Mouse (Mus musculus): ENCODE measurements around the gene Sel1l3. TPM values are rescaled to one million over a fixed set of nuclear protein-coding genes. Genes with fewer than 3 reads are reported as not detected.

Gene Sel1l3
- polyA plus RNA-seq, 1 experiment from 2014 or later = 0.76 TPM

DNA sequence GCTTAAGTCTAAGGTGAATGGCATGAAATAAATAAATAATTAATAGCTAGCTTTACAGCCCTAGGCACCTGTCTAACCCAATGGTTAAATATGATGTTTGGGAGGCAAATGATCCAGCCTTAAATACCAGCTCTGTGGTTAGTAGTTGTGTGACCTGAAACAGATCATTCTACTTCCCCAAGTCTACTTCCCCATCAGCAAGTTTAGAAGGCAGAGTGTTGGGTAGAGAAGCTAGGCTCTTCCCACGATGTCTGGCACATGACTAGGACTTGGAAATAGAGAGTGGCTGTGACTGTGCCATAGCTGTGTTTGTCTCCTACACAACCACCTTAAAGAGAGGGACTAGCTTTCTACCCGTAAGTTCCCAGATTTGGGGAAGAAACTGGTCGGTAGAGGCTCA is 18.9 kb downstream of the Sel1l3 start:
- H3K36me3 ChIP-seq = no peaks in the 10 kb centered on the region
- H3K9me3 ChIP-seq (replicated peaks) = no peaks in the 10 kb centered on the region
- no peaks in the 10 kb centered on the region for H3K27me3 ChIP-seq
- H3K4me1 ChIP-seq (replicated peaks) = 0 out of 2 replicates have a peak, but pooled peaks cover 2% of the 10 kb centered on the region
- no peak overlapping the region for H3K9ac ChIP-seq
- H3K27ac ChIP-seq = no peak overlapping the region
- no peak overlapping the region for H3K4me2 ChIP-seq
- 77% methylated on average over 3 of the region's 3 CpGs for WGBS
- ATAC-seq (replicated peaks; ENCODE audit: insufficient number of reproducible peaks, insufficient read depth, low FRiP score, low read depth) = no peak
- no peak overlapping the region for H3K4me3 ChIP-seq

DNA sequence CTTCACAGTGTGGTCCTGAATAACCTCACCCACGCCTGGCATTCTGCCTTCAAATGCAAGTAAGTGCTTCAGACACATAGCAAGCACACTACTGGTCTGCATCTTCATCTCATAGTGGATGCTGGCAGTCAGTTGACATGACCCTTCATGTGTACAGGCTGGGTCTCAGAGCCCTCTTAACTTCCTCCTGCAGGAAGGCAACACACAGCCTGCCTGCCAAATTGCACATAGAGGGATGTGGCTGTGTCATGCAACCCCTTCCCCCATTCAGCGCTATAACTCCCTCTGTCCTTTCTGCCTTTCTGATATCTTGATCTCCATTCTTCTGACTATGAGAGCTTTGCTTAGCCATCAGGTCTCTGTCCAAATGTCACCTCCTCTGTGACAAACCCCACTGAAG is 19.3 kb downstream of the Sel1l3 start:
- Histone ChIP-seq H3K36me3 (no peaks in the 10 kb centered on the region), H3K27ac (no peak overlapping the region), H3K4me3 (no peak overlapping the region), H3K9ac (no peak overlapping the region), H3K27me3 (no peaks in the 10 kb centered on the region), H3K9me3 (replicated peaks) (no peaks in the 10 kb centered on the region), H3K4me2 (no peak overlapping the region), H3K4me1 (replicated peaks) (0 out of 2 replicates have a peak, but pooled peaks cover 2% of the 10 kb centered on the region)
- no peak for ATAC-seq (replicated peaks; ENCODE audit: insufficient number of reproducible peaks, insufficient read depth, low FRiP score, low read depth)
- 72% methylated on average over 2 of the region's 2 CpGs for WGBS

DNA sequence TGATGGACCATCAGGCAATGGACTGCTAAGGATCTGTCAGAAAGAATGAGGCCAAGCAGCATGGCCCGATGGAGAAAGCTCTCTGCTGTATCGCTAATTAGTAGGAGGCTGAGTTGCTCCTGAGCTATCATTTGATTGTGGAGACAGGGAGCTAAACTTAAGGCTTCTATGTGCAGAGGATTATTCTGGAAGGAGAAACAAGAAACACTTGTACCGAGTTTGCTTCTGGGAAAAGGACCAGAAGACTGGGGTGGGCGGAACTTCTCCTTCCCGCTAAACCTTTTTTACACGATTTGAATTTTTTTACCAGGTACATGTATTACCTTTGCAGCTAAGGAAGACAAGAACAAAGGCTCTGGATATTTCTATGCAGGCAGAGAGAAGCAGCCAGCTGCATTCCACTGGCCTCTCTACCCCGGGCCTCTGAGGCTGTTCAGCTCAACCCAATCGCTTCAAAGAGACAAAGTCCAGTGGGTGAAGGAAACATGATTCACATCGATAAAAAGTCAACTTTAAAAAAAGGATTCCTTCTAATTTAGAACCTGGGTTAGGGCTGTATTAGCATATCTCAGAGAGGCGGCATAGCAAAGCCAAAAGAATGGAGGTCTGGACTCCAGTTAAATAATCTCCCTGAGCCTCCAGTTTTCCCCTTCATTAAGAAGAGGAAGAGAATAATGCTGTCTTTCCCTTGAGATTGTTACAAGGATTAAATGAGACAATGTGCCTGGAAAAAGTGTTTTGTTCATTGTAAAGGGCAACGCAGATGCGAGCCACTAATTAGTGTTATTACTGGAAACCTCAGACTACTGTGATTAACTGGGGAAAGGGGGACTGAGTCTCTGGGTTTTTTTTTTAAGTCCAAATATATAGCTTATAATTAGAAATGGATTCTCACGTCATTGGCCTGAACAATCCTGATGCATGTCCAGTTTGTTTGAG is 20.4 kb downstream of the Sel1l3 start:
- Histone ChIP-seq H3K27me3 (no peaks in the 10 kb centered on the region), H3K9me3 (replicated peaks) (no peaks in the 10 kb centered on the region), H3K36me3 (no peaks in the 10 kb centered on the region), H3K27ac (no peak overlapping the region), H3K9ac (no peak overlapping the region), H3K4me2 (no peak overlapping the region), H3K4me3 (no peak overlapping the region), H3K4me1 (replicated peaks) (0 out of 2 replicates have a peak, but pooled peaks cover 2% of the 10 kb centered on the region)
- ATAC-seq (replicated peaks; ENCODE audit: insufficient number of reproducible peaks, insufficient read depth, low FRiP score, low read depth) = no peak
- 77% methylated on average over 13 of the region's 13 CpGs for WGBS

DNA sequence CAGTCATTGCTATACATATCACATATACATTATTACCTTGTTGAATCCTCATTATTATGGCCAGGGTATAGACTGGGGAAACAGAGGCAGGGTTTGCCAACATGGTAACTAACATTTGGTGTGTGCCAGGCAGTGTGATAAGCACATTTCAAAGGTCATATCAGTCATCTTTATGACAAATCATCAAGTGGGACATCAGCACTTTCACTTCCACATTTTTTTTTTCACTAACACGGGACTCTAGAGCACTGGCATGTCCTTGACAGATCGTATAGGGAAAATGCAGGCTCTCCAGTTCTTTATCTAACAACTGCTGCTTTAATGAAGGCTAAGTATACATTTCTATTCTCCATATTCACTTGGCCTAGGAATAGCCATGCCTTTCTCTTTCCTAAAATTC is 25.1 kb downstream of the Sel1l3 start:
- Histone ChIP-seq H3K4me3 (no peak overlapping the region), H3K27me3 (no peaks in the 10 kb centered on the region), H3K4me2 (no peak overlapping the region), H3K9ac (no peak overlapping the region), H3K36me3 (no peaks in the 10 kb centered on the region), H3K27ac (no peak overlapping the region), H3K4me1 (replicated peaks) (no peaks in the 10 kb centered on the region), H3K9me3 (replicated peaks) (no peaks in the 10 kb centered on the region)
- ATAC-seq (replicated peaks; ENCODE audit: insufficient number of reproducible peaks, insufficient read depth, low FRiP score, low read depth) = no peak
- WGBS = 51% methylated on average over 2 of the region's 2 CpGs

DNA sequence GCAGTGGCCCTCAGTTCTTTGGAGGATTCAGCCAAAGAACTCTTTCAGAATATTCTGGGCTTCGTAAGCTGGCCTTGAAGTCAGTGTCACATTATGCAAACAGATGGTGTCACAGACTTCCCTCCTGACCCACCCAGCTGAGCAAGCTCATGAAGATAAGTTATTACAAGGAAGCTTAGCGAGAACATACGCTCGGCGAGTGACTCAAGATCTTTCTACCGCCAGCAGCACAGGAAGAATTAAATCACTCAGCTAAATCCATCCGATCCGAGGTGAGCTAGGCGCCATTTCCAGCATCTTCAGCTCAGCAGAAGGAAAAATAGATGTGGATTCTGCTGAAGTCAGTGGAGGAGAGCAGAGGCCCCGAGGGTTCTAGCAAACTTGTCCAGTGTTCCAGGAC is 26.5 kb downstream of the Sel1l3 start:
- H3K36me3 ChIP-seq = no peaks in the 10 kb centered on the region
- 55% methylated on average over 10 of the region's 10 CpGs for WGBS

DNA sequence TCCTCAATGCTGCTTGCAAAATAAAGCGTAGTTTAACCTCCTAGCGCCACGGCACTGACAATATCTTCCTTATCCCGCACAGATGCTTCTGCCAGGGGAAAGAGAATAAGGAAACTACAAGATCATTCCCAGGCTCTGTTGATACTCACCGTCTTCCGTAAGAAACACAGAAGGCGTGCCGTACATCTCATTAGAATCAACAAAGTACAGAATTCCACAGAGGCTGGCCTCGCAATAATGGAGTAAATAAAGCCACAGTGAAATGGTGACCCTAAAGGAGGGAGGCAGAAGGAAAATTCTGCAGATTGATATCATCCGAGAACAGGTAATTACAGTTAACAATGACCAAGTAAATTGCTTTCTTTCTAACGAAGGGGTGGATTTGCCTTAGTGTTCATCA is 27.9 kb downstream of the Sel1l3 start:
- Histone ChIP-seq H3K27ac (no peak overlapping the region), H3K9ac (no peak overlapping the region), H3K9me3 (replicated peaks) (no peaks in the 10 kb centered on the region), H3K36me3 (no peaks in the 10 kb centered on the region), H3K4me1 (replicated peaks) (peaks cover 10% of the 10 kb centered on the region; the same call in 1 of the 2 replicates), H3K4me2 (no peak overlapping the region), H3K4me3 (no peak overlapping the region), H3K27me3 (no peaks in the 10 kb centered on the region)
- no peak for ATAC-seq (replicated peaks; ENCODE audit: insufficient number of reproducible peaks, insufficient read depth, low FRiP score, low read depth)
- 86% methylated on average over 11 of the region's 11 CpGs for WGBS

More for the DNA sequence above, 26.5 kb downstream of the Sel1l3 start:
- no peak overlapping the region for H3K27ac ChIP-seq
- no peaks in the 10 kb centered on the region for H3K9me3 ChIP-seq (replicated peaks)
- no peak for ATAC-seq (replicated peaks; ENCODE audit: insufficient number of reproducible peaks, insufficient read depth, low FRiP score, low read depth)
- no peak overlapping the region for H3K4me2 ChIP-seq
- no peaks in the 10 kb centered on the region for H3K27me3 ChIP-seq
- peaks cover under 1% of the 10 kb centered on the region; the same call in 1 of the 2 replicates for H3K4me1 ChIP-seq (replicated peaks)
- no peak overlapping the region for H3K9ac ChIP-seq
- H3K4me3 ChIP-seq = no peak overlapping the region

DNA sequence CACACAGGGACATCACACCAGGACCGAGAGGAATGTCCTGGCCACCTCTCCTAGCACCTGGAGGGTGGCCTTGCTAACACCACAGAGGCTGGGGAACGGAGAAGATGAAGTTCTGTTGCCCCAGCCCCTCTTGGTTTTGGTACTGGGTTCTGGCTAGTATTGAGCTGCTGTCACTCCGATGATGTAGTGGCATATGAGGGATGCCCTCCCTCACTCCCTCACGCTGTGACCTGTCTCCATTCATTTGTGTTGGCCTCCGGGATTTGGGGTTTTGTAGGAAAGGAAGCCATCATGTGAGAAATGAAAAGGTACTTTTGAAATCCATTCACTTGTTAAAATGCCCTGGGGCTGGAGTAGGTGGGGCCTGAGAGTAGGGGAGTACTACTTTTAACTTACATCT is 33.8 kb downstream of the Sel1l3 start:
- Histone ChIP-seq H3K9me3 (replicated peaks) (no peaks in the 10 kb centered on the region), H3K27ac (no peak overlapping the region), H3K27me3 (no peaks in the 10 kb centered on the region), H3K4me3 (no peak overlapping the region), H3K4me1 (replicated peaks) (peaks cover 21% of the 10 kb centered on the region), H3K36me3 (no peaks in the 10 kb centered on the region), H3K4me2 (no peak overlapping the region), H3K9ac (no peak overlapping the region)
- 85% methylated on average over 5 of the region's 5 CpGs for WGBS
- ATAC-seq (replicated peaks; ENCODE audit: insufficient number of reproducible peaks, insufficient read depth, low FRiP score, low read depth) = no peak

DNA sequence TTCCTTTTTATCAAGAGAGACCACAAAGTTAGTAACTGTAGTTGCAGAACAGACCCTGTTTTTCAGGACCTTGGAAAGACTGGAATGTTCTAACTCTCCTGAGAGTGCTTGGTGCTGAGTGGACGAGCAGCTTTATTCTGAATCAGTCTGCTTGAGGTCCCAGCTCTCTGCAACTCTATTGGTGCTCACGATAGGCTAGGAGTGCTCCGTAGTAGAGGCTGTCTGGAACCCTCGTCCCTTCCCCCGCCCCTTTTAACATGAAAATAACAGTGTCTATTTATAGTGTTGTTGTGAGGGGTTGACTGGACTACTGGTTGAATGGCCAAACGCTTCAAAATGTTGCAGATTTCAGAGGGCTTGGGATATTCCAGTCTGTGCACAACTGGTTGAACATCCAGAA is 37.0 kb downstream of the Sel1l3 start:
- H3K9ac ChIP-seq = no peak overlapping the region
- no peak overlapping the region for H3K4me2 ChIP-seq
- H3K4me3 ChIP-seq = no peak overlapping the region
- no peaks in the 10 kb centered on the region for H3K27me3 ChIP-seq
- H3K9me3 ChIP-seq (replicated peaks) = no peaks in the 10 kb centered on the region
- ATAC-seq (replicated peaks; ENCODE audit: insufficient number of reproducible peaks, insufficient read depth, low FRiP score, low read depth) = peak; percentile 59
- H3K4me1 ChIP-seq (replicated peaks) = peaks cover 16% of the 10 kb centered on the region
- H3K36me3 ChIP-seq = no peaks in the 10 kb centered on the region
- H3K27ac ChIP-seq = no peak overlapping the region
- WGBS = 28% methylated on average over 6 of the region's 6 CpGs

DNA sequence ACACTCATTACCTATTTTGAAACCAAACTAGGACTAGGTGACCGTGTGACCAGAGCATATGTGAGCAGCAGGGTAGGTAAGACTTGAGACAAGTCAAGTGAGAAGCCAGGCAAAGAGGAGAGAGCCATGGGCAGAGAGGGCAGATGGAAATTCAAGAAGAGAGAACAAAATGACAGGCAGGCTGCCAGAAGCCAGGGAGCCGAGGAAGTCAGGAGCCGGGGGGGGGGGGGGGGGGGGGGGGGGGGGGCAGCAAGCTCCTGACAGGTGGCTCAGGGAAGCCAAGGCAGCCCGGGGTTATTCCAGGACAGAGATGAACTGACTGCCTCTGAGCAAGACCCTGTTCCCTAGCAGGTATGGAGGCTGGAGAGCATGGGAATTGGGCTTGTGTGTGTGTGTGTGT is 37.7 kb downstream of the Sel1l3 start:
- Histone ChIP-seq H3K27me3 (no peaks in the 10 kb centered on the region), H3K9me3 (replicated peaks) (no peaks in the 10 kb centered on the region), H3K4me1 (replicated peaks) (peaks cover 11% of the 10 kb centered on the region), H3K27ac (no peak overlapping the region), H3K9ac (no peak overlapping the region), H3K36me3 (no peaks in the 10 kb centered on the region), H3K4me3 (no peak overlapping the region), H3K4me2 (no peak overlapping the region)
- 73% methylated on average over 2 of the region's 4 CpGs for WGBS
- ATAC-seq (replicated peaks; ENCODE audit: insufficient number of reproducible peaks, insufficient read depth, low FRiP score, low read depth) = no peak

DNA sequence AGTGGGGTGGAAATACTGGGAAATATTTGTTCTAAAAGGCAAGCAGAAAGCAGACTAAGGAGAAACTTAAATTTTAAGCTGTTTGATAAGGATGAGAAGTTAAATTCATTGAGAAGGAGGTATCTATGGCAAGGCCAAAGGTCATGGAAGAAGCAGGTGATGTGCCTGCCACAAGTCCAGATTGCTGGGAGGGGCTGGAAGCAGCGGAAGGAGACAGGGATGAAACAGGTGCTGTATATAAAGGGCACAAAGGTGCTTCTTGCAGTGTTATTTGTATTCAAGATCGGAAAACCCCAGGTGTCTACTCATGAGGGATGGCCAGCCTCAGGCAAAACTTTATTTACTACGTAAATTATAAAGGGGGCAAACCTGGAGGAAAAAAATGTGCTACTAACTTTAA is 38.5 kb downstream of the Sel1l3 start:
- no peaks in the 10 kb centered on the region for H3K36me3 ChIP-seq
- no peak overlapping the region for H3K4me2 ChIP-seq
- ATAC-seq (replicated peaks; ENCODE audit: insufficient number of reproducible peaks, insufficient read depth, low FRiP score, low read depth) = no peak
- H3K27me3 ChIP-seq = no peaks in the 10 kb centered on the region
- no peaks in the 10 kb centered on the region for H3K9me3 ChIP-seq (replicated peaks)
- H3K27ac ChIP-seq = no peak overlapping the region
- H3K9ac ChIP-seq = no peak overlapping the region
- peaks cover 11% of the 10 kb centered on the region for H3K4me1 ChIP-seq (replicated peaks)
- no peak overlapping the region for H3K4me3 ChIP-seq
- 90% methylated on average over 3 of the region's 3 CpGs for WGBS

DNA sequence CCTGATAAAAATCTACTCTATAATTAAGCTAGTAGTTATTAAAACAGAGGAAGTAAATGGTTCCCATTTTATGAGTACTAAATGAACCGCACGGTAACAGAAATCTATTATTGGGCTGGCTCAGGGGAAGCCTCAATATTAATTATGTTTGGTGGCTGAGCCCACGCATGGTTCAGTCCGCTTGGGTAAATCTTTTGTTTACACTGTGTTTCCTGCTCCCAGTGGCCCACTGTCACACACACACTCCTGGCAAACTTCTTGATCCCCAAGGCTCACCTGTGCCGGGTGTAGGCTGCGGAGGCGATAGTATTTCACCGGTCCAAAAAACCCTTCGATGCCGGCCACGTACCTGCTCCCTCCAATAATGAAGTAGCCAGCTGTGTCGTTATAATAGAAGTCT is 39.3 kb downstream of the Sel1l3 start:
- Histone ChIP-seq H3K4me2 (no peak overlapping the region), H3K9me3 (replicated peaks) (no peaks in the 10 kb centered on the region), H3K36me3 (no peaks in the 10 kb centered on the region), H3K4me3 (no peak overlapping the region), H3K9ac (no peak overlapping the region), H3K4me1 (replicated peaks) (peaks cover 11% of the 10 kb centered on the region), H3K27me3 (no peaks in the 10 kb centered on the region), H3K27ac (no peak overlapping the region)
- ATAC-seq (replicated peaks; ENCODE audit: insufficient number of reproducible peaks, insufficient read depth, low FRiP score, low read depth) = no peak
- 90% methylated on average over 12 of the region's 12 CpGs for WGBS

DNA sequence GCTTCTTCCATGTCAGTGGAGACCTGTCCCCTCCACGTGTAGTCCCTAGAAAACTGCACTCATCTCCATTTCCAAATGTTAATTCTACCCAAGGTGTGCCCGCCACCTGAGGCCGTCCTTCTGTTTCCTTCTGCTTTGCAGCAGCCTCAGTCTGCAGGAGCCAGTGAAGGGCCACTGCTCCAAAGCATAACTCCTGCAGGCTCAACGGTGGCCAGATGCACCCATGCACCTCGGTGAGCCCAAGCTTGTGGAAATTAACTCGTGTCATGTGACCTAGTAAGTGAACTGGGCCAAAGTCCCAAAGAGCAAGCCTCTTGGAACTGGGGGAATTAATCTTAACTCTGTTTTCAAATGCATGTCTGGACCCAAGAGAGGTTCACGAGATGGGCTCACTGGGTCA is 40.8 kb downstream of the Sel1l3 start:
- 77% methylated on average over 7 of the region's 7 CpGs for WGBS

More for the DNA sequence above, 40.8 kb downstream of the Sel1l3 start:
- Histone ChIP-seq H3K9me3 (replicated peaks) (no peaks in the 10 kb centered on the region), H3K36me3 (no peaks in the 10 kb centered on the region), H3K4me1 (replicated peaks) (peaks cover 11% of the 10 kb centered on the region), H3K4me3 (no peak overlapping the region), H3K9ac (no peak overlapping the region), H3K27ac (no peak overlapping the region), H3K4me2 (no peak overlapping the region), H3K27me3 (no peaks in the 10 kb centered on the region)
- no peak for ATAC-seq (replicated peaks; ENCODE audit: insufficient number of reproducible peaks, insufficient read depth, low FRiP score, low read depth)

Measured in heart, embryonic 15.5 days (tissue).